Mouse (Mus musculus): Measurements from ENCODE around the gene Slc3a2.

DNA sequence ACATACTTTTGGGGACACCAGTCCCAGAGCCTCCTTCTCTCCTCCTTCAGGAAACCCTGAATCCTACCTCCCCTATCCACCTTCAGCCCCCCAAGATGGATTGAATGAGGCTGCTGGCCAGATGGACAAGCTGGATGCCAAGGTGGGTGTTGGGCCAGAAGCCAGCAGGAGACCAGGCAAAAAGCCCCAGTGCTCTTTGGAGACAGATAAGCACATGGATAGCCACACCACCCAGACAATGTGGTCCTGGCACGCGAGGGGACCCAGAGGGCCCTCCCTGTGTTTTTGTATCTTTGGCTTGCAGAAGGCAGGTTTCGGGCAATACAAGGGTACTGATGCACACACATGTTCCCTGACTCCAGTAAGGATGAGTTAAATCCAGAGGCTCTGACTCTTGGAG lies 58.3 kb downstream of the Slc3a2 start:
- TF ChIP-seq CTCF (IDR thresholded peaks at IDR 0.05; ENCODE audit: borderline replicate concordance, extremely low read depth, insufficient read depth, insufficient read length) (no peak), POLR2A (IDR thresholded peaks at IDR 0.05; ENCODE audit: borderline replicate concordance, extremely low read depth, insufficient read depth, insufficient read length, poor library complexity, severe bottlenecking) (no peak)

All from brain, embryonic 14.5 days (tissue).